Mouse (Mus musculus): ENCODE measurements around the gene Rcor3.

DNA sequence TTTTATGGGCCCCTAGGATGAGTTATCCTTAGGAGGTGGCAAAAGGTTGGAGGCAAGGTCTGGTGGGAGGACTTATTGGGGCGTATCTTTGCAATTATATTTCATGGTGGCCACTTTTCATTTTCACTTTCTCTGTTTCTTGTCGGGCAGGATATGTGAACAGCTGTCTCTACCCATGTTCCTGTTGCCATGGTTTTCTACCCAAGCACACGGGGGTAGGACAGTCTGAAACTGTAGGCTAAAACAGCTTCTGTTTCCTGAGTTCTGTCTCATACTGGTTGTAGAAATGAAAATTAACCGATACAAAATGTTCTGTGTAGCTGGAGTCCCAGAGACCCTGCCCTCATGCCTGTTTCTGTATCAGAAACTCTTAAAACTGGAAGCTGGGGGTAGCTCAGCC, 13.3 kb upstream of the Rcor3 start:
- TF ChIP-seq CTCF (IDR thresholded peaks at IDR 0.05; ENCODE audit: borderline replicate concordance, control insufficient read depth, extremely low read depth, insufficient read depth, low read length, poor library complexity) (no peak), POLR2A (IDR thresholded peaks at IDR 0.05; ENCODE audit: control insufficient read depth, extremely low read depth, insufficient read depth, low read length, poor library complexity) (no peak)
